Mouse (Mus musculus): Measurements from ENCODE around the gene Gm20388. TPM values are rescaled to one million over a fixed set of nuclear protein-coding genes. Genes with fewer than 3 reads are reported as not detected.
"Not testable (repeated sequence)": the region's sequence is repeated elsewhere in the genome, so short reads cannot be mapped to it uniquely, and the experiment has no call there.

Gm20388 gene
- polyA plus RNA-seq, 1 experiment from 2014 or later, result 7.4 TPM

GRCm38 (mm10) chr8:123278445-123278844, 3367.8 kb downstream of the Gm20388 start:
- H3K9ac ChIP-seq (ENCODE audit: low read length), result no peak overlapping the region
- H3K27me3 ChIP-seq (ENCODE audit: control insufficient read depth, insufficient read depth, low read length), result no peaks in the 10 kb centered on the region
- no peaks in the 10 kb centered on the region for H3K9me3 ChIP-seq (replicated peaks; ENCODE audit: control insufficient read depth, low read length)
- no peak overlapping the region for H3K4me2 ChIP-seq (ENCODE audit: low read depth, low read length)
- ATAC-seq (ENCODE audit: insufficient read depth, low FRiP score), result no peak
- H3K36me3 ChIP-seq (ENCODE audit: control insufficient read depth, insufficient read depth, low read length), result no peaks in the 10 kb centered on the region
- WGBS, result 64% methylated on average over 7 of the region's 7 CpGs
- no peak overlapping the region for H3K27ac ChIP-seq (ENCODE audit: low read length)
- no peaks in the 10 kb centered on the region for H3K4me1 ChIP-seq (ENCODE audit: control insufficient read depth, insufficient read depth, low read length)
- H3K4me3 ChIP-seq (replicated peaks; ENCODE audit: low read length), result no peak overlapping the region

- Histone ChIP-seq H3K27me3 (ENCODE audit: control insufficient read depth, insufficient read depth, low read length) (no peaks in the 10 kb centered on the region), H3K27ac (ENCODE audit: low read length) (no peak overlapping the region), H3K4me1 (ENCODE audit: control insufficient read depth, insufficient read depth, low read length) (no peaks in the 10 kb centered on the region), H3K4me3 (replicated peaks; ENCODE audit: low read length) (no peak overlapping the region), H3K9me3 (replicated peaks; ENCODE audit: control insufficient read depth, low read length) (no peaks in the 10 kb centered on the region), H3K36me3 (ENCODE audit: control insufficient read depth, insufficient read depth, low read length) (no peaks in the 10 kb centered on the region), H3K4me2 (ENCODE audit: low read depth, low read length) (no peak overlapping the region), H3K9ac (ENCODE audit: low read length) (no peak overlapping the region)
- no peak for ATAC-seq (ENCODE audit: insufficient read depth, low FRiP score)
- 86% methylated on average over 4 of the region's 4 CpGs for WGBS
These were observed 3369.2 kb downstream of the Gm20388 start for GRCm38 (mm10) chr8:123279828-123280227.

- Histone ChIP-seq H3K4me1 (ENCODE audit: control insufficient read depth, insufficient read depth, low read length) (no peaks in the 10 kb centered on the region), H3K27me3 (ENCODE audit: control insufficient read depth, insufficient read depth, low read length) (no peaks in the 10 kb centered on the region), H3K27ac (ENCODE audit: low read length) (no peak overlapping the region), H3K4me3 (replicated peaks; ENCODE audit: low read length) (no peak overlapping the region), H3K9ac (ENCODE audit: low read length) (no peak overlapping the region), H3K9me3 (replicated peaks; ENCODE audit: control insufficient read depth, low read length) (no peaks in the 10 kb centered on the region), H3K4me2 (ENCODE audit: low read depth, low read length) (no peak overlapping the region), H3K36me3 (ENCODE audit: control insufficient read depth, insufficient read depth, low read length) (no peaks in the 10 kb centered on the region)
- no peak for ATAC-seq (ENCODE audit: insufficient read depth, low FRiP score)
- WGBS, result 86% methylated on average over 13 of the region's 13 CpGs
These were observed 3369.9 kb downstream of the Gm20388 start for GRCm38 (mm10) chr8:123280302-123281094.

GRCm38 (mm10) chr8:123282994-123283393, 3372.4 kb downstream of the Gm20388 start:
- 92% methylated on average over 5 of the region's 6 CpGs for WGBS
- not testable (repeated sequence) for H3K4me2 ChIP-seq (ENCODE audit: low read depth, low read length); ATAC-seq (ENCODE audit: insufficient read depth, low FRiP score); H3K27ac ChIP-seq (ENCODE audit: low read length); H3K9ac ChIP-seq (ENCODE audit: low read length); H3K4me3 ChIP-seq (replicated peaks; ENCODE audit: low read length); H3K27me3 ChIP-seq (ENCODE audit: control insufficient read depth, insufficient read depth, low read length); H3K4me1 ChIP-seq (ENCODE audit: control insufficient read depth, insufficient read depth, low read length); H3K36me3 ChIP-seq (ENCODE audit: control insufficient read depth, insufficient read depth, low read length); H3K9me3 ChIP-seq (replicated peaks; ENCODE audit: control insufficient read depth, low read length)

- no peak overlapping the region for H3K4me3 ChIP-seq (replicated peaks; ENCODE audit: low read length)
- H3K36me3 ChIP-seq (ENCODE audit: control insufficient read depth, insufficient read depth, low read length), result no peaks in the 10 kb centered on the region
- no peaks in the 10 kb centered on the region for H3K27me3 ChIP-seq (ENCODE audit: control insufficient read depth, insufficient read depth, low read length)
- no peaks in the 10 kb centered on the region for H3K4me1 ChIP-seq (ENCODE audit: control insufficient read depth, insufficient read depth, low read length)
- no peak overlapping the region for H3K9ac ChIP-seq (ENCODE audit: low read length)
- 84% methylated on average over 7 of the region's 7 CpGs for WGBS
- H3K4me2 ChIP-seq (ENCODE audit: low read depth, low read length), result no peak overlapping the region
- H3K9me3 ChIP-seq (replicated peaks; ENCODE audit: control insufficient read depth, low read length), result no peaks in the 10 kb centered on the region
- no peak overlapping the region for H3K27ac ChIP-seq (ENCODE audit: low read length)
- no peak for ATAC-seq (ENCODE audit: insufficient read depth, low FRiP score)
These were observed 3373.3 kb downstream of the Gm20388 start for GRCm38 (mm10) chr8:123283991-123284390.

GRCm38 (mm10) chr8:123284493-123284892, 3373.9 kb downstream of the Gm20388 start:
- H3K36me3 ChIP-seq (ENCODE audit: control insufficient read depth, insufficient read depth, low read length), result no peaks in the 10 kb centered on the region
- no peak overlapping the region for H3K27ac ChIP-seq (ENCODE audit: low read length)
- no peak overlapping the region for H3K4me3 ChIP-seq (replicated peaks; ENCODE audit: low read length)
- no peak for ATAC-seq (ENCODE audit: insufficient read depth, low FRiP score)
- H3K4me2 ChIP-seq (ENCODE audit: low read depth, low read length), result no peak overlapping the region
- 82% methylated on average over 5 of the region's 5 CpGs for WGBS
- no peaks in the 10 kb centered on the region for H3K27me3 ChIP-seq (ENCODE audit: control insufficient read depth, insufficient read depth, low read length)
- H3K4me1 ChIP-seq (ENCODE audit: control insufficient read depth, insufficient read depth, low read length), result no peaks in the 10 kb centered on the region
- H3K9ac ChIP-seq (ENCODE audit: low read length), result no peak overlapping the region
- H3K9me3 ChIP-seq (replicated peaks; ENCODE audit: control insufficient read depth, low read length), result no peaks in the 10 kb centered on the region

DNA sequence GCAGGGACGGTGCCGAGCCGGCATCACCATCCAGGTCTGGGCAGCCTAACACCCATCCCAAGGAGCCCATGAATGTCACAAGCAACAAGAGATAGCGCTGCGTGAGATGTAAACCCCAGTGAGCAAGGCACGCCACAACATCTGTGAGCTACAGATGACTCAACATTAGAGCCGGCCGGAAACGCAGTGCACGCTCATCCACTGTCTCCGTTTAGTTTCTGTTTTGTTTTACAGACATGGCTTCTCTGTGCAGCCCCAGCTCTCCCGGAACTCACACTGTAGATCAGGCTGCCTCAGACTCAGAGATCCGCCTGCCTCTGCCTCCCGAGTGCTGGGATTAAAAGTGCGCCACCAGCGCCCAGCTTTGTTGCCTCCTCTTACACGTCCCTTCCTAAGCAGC, 3376.7 kb downstream of the Gm20388 start:
- no peaks in the 10 kb centered on the region for H3K9me3 ChIP-seq (replicated peaks; ENCODE audit: control insufficient read depth, low read length)
- H3K27me3 ChIP-seq (ENCODE audit: control insufficient read depth, insufficient read depth, low read length), result no peaks in the 10 kb centered on the region
- 93% methylated on average over 17 of the region's 17 CpGs for WGBS
- no peak for ATAC-seq (ENCODE audit: insufficient read depth, low FRiP score)
- no peak overlapping the region for H3K4me2 ChIP-seq (ENCODE audit: low read depth, low read length)
- H3K36me3 ChIP-seq (ENCODE audit: control insufficient read depth, insufficient read depth, low read length), result no peaks in the 10 kb centered on the region
- no peak overlapping the region for H3K9ac ChIP-seq (ENCODE audit: low read length)
- H3K27ac ChIP-seq (ENCODE audit: low read length), result no peak overlapping the region
- H3K4me1 ChIP-seq (ENCODE audit: control insufficient read depth, insufficient read depth, low read length), result no peaks in the 10 kb centered on the region
- no peak overlapping the region for H3K4me3 ChIP-seq (replicated peaks; ENCODE audit: low read length)

DNA sequence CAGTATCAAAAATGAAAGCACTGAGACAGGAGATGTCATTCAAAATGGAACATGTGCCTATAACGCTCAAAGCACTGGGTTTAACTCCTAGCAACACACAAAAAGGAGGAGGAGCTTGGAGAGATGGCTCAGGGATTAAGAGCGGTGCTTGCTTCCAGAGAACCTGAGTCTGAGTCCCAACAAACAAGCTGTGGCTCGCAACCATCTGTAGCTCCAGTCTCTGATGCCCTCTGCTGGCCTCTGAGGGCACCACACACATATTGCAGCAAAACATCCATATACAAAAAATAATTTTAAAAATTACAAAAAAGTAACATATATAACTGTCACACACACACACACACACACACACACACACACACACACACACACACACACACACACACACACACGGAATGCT, 3379.5 kb downstream of the Gm20388 start:
- Histone ChIP-seq H3K9ac (ENCODE audit: low read length) (no peak overlapping the region), H3K4me3 (replicated peaks; ENCODE audit: low read length) (no peak overlapping the region), H3K9me3 (replicated peaks; ENCODE audit: control insufficient read depth, low read length) (no peaks in the 10 kb centered on the region), H3K4me2 (ENCODE audit: low read depth, low read length) (no peak overlapping the region), H3K36me3 (ENCODE audit: control insufficient read depth, insufficient read depth, low read length) (no peaks in the 10 kb centered on the region), H3K27ac (ENCODE audit: low read length) (no peak overlapping the region), H3K4me1 (ENCODE audit: control insufficient read depth, insufficient read depth, low read length) (no peaks in the 10 kb centered on the region), H3K27me3 (ENCODE audit: control insufficient read depth, insufficient read depth, low read length) (no peaks in the 10 kb centered on the region)
- WGBS, result 82% methylated on average over 4 of the region's 4 CpGs
- ATAC-seq (ENCODE audit: insufficient read depth, low FRiP score), result no peak

GRCm38 (mm10) chr8:123290679-123291078, 3380.0 kb downstream of the Gm20388 start:
- H3K4me1 ChIP-seq (ENCODE audit: control insufficient read depth, insufficient read depth, low read length), result no peaks in the 10 kb centered on the region
- WGBS, result 91% methylated on average over 8 of the region's 8 CpGs
- H3K4me2 ChIP-seq (ENCODE audit: low read depth, low read length), result no peak overlapping the region
- no peak overlapping the region for H3K4me3 ChIP-seq (replicated peaks; ENCODE audit: low read length)
- no peaks in the 10 kb centered on the region for H3K27me3 ChIP-seq (ENCODE audit: control insufficient read depth, insufficient read depth, low read length)
- no peak overlapping the region for H3K9ac ChIP-seq (ENCODE audit: low read length)
- no peaks in the 10 kb centered on the region for H3K36me3 ChIP-seq (ENCODE audit: control insufficient read depth, insufficient read depth, low read length)
- no peaks in the 10 kb centered on the region for H3K9me3 ChIP-seq (replicated peaks; ENCODE audit: control insufficient read depth, low read length)
- ATAC-seq (ENCODE audit: insufficient read depth, low FRiP score), result no peak
- H3K27ac ChIP-seq (ENCODE audit: low read length), result no peak overlapping the region
